Mouse (Mus musculus): ENCODE results near the gene Rasgef1b.

GRCm38 (mm10) chr5:99728649-99729212 lies at the start of gene Rasgef1b:
- no peak for TF ChIP-seq MAX (IDR thresholded peaks at IDR 0.05; ENCODE audit: low read length)
- TF ChIP-seq CHD2 (IDR thresholded peaks at IDR 0.05; ENCODE audit: low read length): no peak
